Mouse (Mus musculus): ENCODE results near the gene Osbpl10. TPM values are rescaled to one million over a fixed set of nuclear protein-coding genes. Genes with fewer than 3 reads are reported as not detected.

Osbpl10 gene
- total RNA-seq, 2 experiments from 2014 or later, result 2.5 to 5.1 TPM

- intact Hi-C loops (cut with DNase I), result loop anchor here (10.0 kb wide), 1 partner anchor 80 kb away; the partner anchor contains the start of gene Osbpl10
- DNase-seq, result peak; percentile 20 to 35
Observed at GRCm38 (mm10) chr9:115055041-115055830, 76.9 kb downstream of the Osbpl10 start.

DNA sequence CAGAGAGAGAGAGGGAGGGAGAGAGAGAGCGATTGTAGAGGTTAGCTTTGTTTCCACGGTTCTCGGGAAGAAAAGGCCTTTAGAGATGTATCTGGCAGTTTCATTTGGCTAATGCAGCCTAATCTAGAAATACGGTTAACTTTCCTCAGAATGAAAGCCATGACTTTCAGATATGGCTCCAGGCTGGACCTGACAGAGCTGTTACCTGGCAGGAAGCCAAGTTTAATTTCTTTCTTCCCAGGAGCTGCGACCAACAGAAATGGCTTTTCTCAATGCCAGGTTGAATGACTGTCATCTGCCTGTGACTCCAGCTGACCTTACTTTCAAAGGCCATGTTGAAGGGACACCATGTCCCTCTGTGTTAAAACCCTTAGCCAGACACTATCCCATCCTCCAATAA is 80.4 kb downstream of the Osbpl10 start:
- no peak for DNase-seq
- intact Hi-C loops (cut with DNase I), result loop anchor here (10.0 kb wide), 1 partner anchor 84 kb away; the partner anchor contains the start of gene Osbpl10

GRCm38 (mm10) chr9:115064834-115065233 is 86.5 kb downstream of the Osbpl10 start:
- no peak for DNase-seq
- intact Hi-C loops (cut with DNase I), result no loop called here

GRCm38 (mm10) chr9:115067071-115067470 is 88.7 kb downstream of the Osbpl10 start:
- DNase-seq, result no peak
- intact Hi-C loops (cut with DNase I), result no loop called here

- no peak for DNase-seq
- intact Hi-C loops (cut with DNase I), result loop anchor here (10.0 kb wide), 1 partner anchor 210 kb away; no protein-coding TSS in a partner anchor
Observed at GRCm38 (mm10) chr9:115075191-115075590, 96.8 kb downstream of the Osbpl10 start.

DNA sequence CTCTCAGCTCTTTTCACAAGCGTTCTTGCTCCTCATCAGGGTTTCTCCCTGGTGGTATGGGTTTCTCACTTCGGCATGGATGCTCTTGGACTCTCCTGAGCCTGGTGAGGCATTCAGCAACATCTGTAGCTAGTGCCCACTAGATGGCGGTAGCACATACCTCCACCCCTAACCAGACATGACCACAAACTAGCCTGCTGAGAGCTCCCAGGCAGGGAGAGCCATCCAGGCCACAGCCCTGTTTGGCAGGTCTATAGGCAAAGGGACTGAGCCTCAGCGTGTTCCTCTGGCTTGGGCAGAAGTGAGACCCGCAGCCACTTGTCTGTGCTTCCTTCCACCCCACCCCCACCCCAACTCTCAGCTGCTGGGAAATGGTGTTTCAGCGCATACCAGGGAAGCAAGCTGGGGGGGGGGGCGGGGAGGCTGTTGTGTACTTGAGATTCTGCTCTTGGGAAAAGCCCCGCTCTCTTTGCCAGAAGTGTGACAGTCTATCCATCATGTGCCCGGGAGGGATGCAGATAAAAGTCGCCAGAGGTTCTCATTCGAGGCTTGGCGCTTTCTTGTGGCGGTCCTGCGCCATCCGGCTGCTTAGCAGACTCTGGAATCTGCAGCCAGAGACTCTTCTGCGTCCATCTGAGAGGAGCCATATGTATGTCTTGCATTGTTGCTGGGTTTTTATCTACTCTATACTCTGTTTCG is 110.1 kb downstream of the Osbpl10 start:
- peak; percentile 35 to 50 for DNase-seq
- intact Hi-C loops (cut with DNase I), result loop anchor here (5.0 kb wide), 2 partner anchors 174 to 614 kb away; no protein-coding TSS in a partner anchor

DNA sequence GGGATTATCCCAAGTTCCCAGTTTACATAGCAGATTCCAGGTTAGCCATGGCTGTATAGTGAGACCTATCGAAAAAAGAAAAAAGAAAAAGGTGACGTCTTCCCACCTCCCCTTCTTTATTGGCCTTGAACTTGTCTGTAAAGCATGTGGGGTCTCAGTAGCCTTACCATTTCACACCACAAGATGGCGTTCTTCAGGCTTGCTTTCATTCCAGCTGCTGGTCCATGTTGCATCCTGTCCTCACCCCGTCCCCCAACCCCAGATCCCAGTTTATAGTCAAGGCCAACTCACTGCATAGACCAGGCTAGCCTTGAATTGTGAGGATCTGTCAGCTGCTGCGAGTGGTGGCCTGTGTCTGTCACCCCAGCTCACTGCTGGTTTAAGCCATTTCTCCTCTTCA is 111.3 kb downstream of the Osbpl10 start:
- DNase-seq, result no peak
- intact Hi-C loops (cut with DNase I), result loop anchor here (5.0 kb wide), 3 partner anchors 68 to 613 kb away; no protein-coding TSS in a partner anchor

- intact Hi-C loops (cut with DNase I), result no loop called here
- no peak for DNase-seq
Observed at GRCm38 (mm10) chr9:115096481-115096880, 118.1 kb downstream of the Osbpl10 start.

- DNase-seq, result no peak
- intact Hi-C loops (cut with DNase I), result no loop called here
Observed at GRCm38 (mm10) chr9:115097340-115097739, 119.0 kb downstream of the Osbpl10 start.

GRCm38 (mm10) chr9:115100181-115100915 is 122.0 kb downstream of the Osbpl10 start:
- DNase-seq, result no peak
- intact Hi-C loops (cut with DNase I), result no loop called here

DNA sequence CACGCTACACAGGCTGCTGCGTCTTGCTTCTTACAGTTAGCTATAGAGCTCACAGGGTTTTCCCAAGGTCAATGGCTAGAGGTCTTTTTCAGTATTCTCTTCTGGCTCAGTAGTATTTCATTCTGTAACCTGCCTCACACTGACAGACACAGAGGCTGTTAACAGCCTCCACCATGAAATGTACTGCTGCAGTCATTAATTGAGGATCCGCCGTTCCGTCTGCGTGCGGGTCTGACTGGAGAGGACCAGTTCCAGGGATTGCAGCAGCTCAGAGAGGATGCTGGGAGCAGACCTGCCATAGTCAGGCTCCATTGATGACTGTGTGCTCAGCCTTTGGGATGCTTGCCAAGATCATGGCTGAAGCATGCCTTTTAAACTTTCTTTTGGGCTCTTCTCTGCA is 129.1 kb downstream of the Osbpl10 start:
- no peak for DNase-seq

DNA sequence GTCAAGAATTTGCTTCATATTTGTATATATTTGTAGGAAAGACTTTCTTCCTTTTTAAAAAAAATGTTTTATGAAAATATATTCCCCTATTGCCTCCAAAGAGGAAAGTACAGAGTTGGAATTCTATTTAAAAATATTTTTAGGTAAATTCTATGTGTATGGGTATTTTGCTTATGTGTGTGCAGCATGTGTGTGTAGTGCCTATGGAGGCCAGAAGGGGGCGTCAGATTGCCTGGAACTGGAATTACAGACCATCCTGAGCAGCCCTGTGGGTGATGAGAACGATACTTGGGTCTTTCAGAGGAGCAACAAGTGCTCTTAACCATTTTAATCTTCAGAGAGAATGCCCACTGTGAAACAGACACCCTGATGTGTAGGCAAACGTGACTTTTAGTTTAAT is 132.3 kb downstream of the Osbpl10 start:
- intact Hi-C loops (cut with DNase I), result no loop called here

More for the DNA sequence above, 129.1 kb downstream of the Osbpl10 start:
- intact Hi-C loops (cut with DNase I), result no loop called here

DNA sequence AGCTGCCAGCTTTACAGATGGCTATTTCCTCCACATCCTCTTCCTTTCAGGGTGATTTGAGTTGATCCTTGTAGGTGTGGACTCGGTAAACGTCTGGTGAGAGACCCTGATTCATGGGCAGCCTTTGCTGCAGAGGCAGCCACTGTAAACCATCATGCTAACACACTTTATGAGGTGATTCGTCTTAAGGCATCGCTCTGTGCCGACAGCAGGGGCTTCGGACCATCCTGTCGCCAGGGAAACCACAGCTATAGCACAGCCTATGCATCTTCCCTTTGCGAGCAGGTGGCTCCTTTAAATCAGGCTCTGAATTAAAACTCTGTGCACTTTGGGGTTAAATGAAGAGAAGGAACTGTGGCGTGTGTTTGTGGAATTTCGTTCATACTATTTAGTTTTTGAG is 138.9 kb downstream of the Osbpl10 start:
- DNase-seq, result no peak
- intact Hi-C loops (cut with DNase I), result no loop called here

More for the DNA sequence above, 132.3 kb downstream of the Osbpl10 start:
- no peak for DNase-seq

- DNase-seq, result no peak
- intact Hi-C loops (cut with DNase I), result no loop called here
Observed at GRCm38 (mm10) chr9:115120276-115120675, 141.9 kb downstream of the Osbpl10 start.

DNA sequence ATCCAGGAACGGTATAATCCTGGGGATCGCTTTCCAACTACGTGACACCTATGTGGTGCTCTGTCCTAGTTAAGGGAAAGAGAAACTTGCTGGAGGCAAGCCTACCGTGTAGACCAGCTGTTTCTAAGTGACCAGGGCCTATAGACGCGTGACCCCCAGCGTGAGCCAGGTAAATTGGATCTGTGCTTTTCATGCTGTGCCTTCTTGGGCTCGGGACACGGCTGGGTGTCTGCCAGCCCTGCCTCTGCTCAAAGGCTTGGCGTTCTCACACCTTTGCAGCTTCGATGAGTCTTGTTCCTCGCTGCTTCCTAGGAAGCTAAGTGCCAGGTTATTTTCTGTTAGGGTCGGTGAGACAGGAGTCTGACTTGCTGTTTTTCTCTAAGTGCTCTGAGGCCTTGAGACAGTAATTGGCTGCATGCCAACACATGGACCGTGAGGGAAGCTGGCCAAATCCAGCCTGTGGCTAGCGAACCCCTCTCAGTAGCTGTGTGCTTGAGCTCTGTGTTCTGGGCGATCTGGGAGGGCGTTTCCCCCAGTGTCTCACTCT is 142.4 kb downstream of the Osbpl10 start:
- peak; percentile 8 to 20 for DNase-seq

DNA sequence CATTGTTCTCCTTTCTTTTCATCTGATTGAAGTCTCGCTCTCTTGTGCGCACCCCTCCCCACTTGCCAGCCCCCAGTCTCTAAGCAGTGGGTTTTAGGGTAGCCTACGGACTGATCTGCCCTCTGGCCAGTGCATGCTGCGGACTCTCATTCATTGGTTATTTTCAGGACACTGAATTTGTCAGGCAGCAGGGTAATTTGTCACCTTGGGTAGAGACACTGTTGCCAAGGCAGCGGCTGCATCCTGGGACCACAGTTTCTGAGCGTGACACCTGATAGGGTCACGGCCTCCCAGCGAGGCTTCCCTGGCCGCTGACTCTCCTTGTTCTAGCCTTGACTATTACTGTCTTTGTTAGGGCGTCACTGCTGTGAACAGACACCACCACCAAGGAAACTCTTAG is 149.0 kb downstream of the Osbpl10 start:
- DNase-seq, result no peak
- intact Hi-C loops (cut with DNase I), result no loop called here

More for the DNA sequence above, 142.4 kb downstream of the Osbpl10 start:
- intact Hi-C loops (cut with DNase I), result no loop called here

GRCm38 (mm10) chr9:115133926-115134325 is 155.6 kb downstream of the Osbpl10 start:
- intact Hi-C loops (cut with DNase I), result no loop called here
- DNase-seq, result no peak

DNA sequence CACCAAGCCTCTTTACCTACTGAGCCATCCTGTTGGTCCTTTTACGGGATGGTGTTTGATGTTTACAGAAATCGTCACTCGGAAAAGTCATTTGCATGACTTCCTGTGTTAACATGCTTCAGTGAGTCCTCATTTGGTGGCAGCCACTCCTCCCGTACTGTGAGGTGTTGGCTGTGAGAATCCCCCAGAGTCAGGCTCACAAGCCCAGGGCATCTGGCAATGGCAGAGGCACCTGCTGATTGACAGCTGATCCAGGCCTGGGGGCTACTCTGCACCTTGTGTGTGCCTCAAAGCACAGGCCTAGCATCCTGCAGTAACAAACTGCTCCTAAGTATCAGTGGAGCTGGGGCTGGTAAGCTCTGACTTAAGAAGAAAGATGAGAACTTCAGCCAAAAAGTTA is 156.4 kb downstream of the Osbpl10 start:
- DNase-seq, result no peak
- intact Hi-C loops (cut with DNase I), result no loop called here

- intact Hi-C loops (cut with DNase I), result no loop called here
- no peak for DNase-seq
Observed at GRCm38 (mm10) chr9:115135352-115135751, 157.0 kb downstream of the Osbpl10 start.

- DNase-seq, result no peak
- intact Hi-C loops (cut with DNase I), result no loop called here
Observed at GRCm38 (mm10) chr9:115137858-115138257, 159.5 kb downstream of the Osbpl10 start.
